Mouse (Mus musculus): ENCODE results near the gene Gm20388. TPM values are rescaled to one million over a fixed set of nuclear protein-coding genes. Genes with fewer than 3 reads are reported as not detected.

The Gm20388 gene
- polyA plus RNA-seq, 1 experiment from 2014 or later, result 1.4 TPM

GRCm38 (mm10) chr8:123758935-123759334, 3848.3 kb downstream of the Gm20388 start:
- no peak overlapping the region for H3K4me2 ChIP-seq (ENCODE audit: low read depth, low read length)
- 50% methylated on average over 1 of the region's 1 CpGs for WGBS (ENCODE audit: insufficient replicate concordance)

GRCm38 (mm10) chr8:123759933-123760332, 3849.3 kb downstream of the Gm20388 start:
- Histone ChIP-seq H3K4me3 (ENCODE audit: low read depth, low read length) (no peak overlapping the region), H3K36me3 (ENCODE audit: control insufficient read depth, insufficient read depth) (no peaks in the 10 kb centered on the region), H3K27ac (ENCODE audit: low read length) (no peak overlapping the region), H3K27me3 (ENCODE audit: control insufficient read depth, insufficient read depth, low read depth, low read length) (no peaks in the 10 kb centered on the region), H3K9ac (ENCODE audit: low read depth, low read length) (no peak overlapping the region), H3K4me1 (ENCODE audit: control insufficient read depth, low read depth, low read length) (peaks cover 5% of the 10 kb centered on the region), H3K9me3 (replicated peaks; ENCODE audit: control insufficient read depth, low read length) (no peaks in the 10 kb centered on the region), H3K4me2 (ENCODE audit: low read depth, low read length) (peak overlapping the region; percentile 24; the same call in 1 of the 2 replicates)
- no peak for ATAC-seq (ENCODE audit: low read depth)
- 23% methylated on average over 10 of the region's 10 CpGs for WGBS (ENCODE audit: insufficient replicate concordance)

More at GRCm38 (mm10) chr8:123758935-123759334, 3848.3 kb downstream of the Gm20388 start:
- no peak for ATAC-seq (ENCODE audit: low read depth)
- Histone ChIP-seq H3K27ac (ENCODE audit: low read length) (no peak overlapping the region), H3K4me3 (ENCODE audit: low read depth, low read length) (no peak overlapping the region), H3K4me1 (ENCODE audit: control insufficient read depth, low read depth, low read length) (peaks cover 5% of the 10 kb centered on the region), H3K27me3 (ENCODE audit: control insufficient read depth, insufficient read depth, low read depth, low read length) (no peaks in the 10 kb centered on the region; the same call in 1 of the 2 replicates), H3K36me3 (ENCODE audit: control insufficient read depth, insufficient read depth) (no peaks in the 10 kb centered on the region), H3K9me3 (replicated peaks; ENCODE audit: control insufficient read depth, low read length) (no peaks in the 10 kb centered on the region), H3K9ac (ENCODE audit: low read depth, low read length) (no peak overlapping the region)

- Histone ChIP-seq H3K4me3 (ENCODE audit: low read depth, low read length) (no peak overlapping the region), H3K27ac (ENCODE audit: low read length) (peak overlapping the region; percentile 34; the same call in 1 of the 2 replicates), H3K4me1 (ENCODE audit: control insufficient read depth, low read depth, low read length) (peaks cover 5% of the 10 kb centered on the region), H3K27me3 (ENCODE audit: control insufficient read depth, insufficient read depth, low read depth, low read length) (no peaks in the 10 kb centered on the region), H3K36me3 (ENCODE audit: control insufficient read depth, insufficient read depth) (no peaks in the 10 kb centered on the region), H3K4me2 (ENCODE audit: low read depth, low read length) (peak overlapping the region; percentile 24; the same call in 1 of the 2 replicates), H3K9me3 (replicated peaks; ENCODE audit: control insufficient read depth, low read length) (no peaks in the 10 kb centered on the region), H3K9ac (ENCODE audit: low read depth, low read length) (no peak overlapping the region)
- ATAC-seq (ENCODE audit: low read depth), result peak; percentile 63
- 56% methylated on average over 5 of the region's 5 CpGs for WGBS (ENCODE audit: insufficient replicate concordance)
Observed at GRCm38 (mm10) chr8:123760579-123760978, 3849.9 kb downstream of the Gm20388 start.

- WGBS (ENCODE audit: insufficient replicate concordance), result 45% methylated on average over 12 of the region's 12 CpGs
- ATAC-seq (ENCODE audit: low read depth), result peak; percentile 41
Observed at GRCm38 (mm10) chr8:123761266-123761882, 3850.7 kb downstream of the Gm20388 start.

GRCm38 (mm10) chr8:123761883-123762270, 3851.2 kb downstream of the Gm20388 start:
- 47% methylated on average over 4 of the region's 4 CpGs for WGBS (ENCODE audit: insufficient replicate concordance)
- no peak overlapping the region for H3K9ac ChIP-seq (ENCODE audit: low read depth, low read length)
- H3K9me3 ChIP-seq (replicated peaks; ENCODE audit: control insufficient read depth, low read length), result no peaks in the 10 kb centered on the region
- no peak for ATAC-seq (ENCODE audit: low read depth)
- H3K4me3 ChIP-seq (ENCODE audit: low read depth, low read length), result no peak overlapping the region
- no peak overlapping the region for H3K4me2 ChIP-seq (ENCODE audit: low read depth, low read length)
- H3K36me3 ChIP-seq (ENCODE audit: control insufficient read depth, insufficient read depth), result no peaks in the 10 kb centered on the region
- H3K4me1 ChIP-seq (ENCODE audit: control insufficient read depth, low read depth, low read length), result peaks cover 5% of the 10 kb centered on the region
- no peaks in the 10 kb centered on the region for H3K27me3 ChIP-seq (ENCODE audit: control insufficient read depth, insufficient read depth, low read depth, low read length)
- H3K27ac ChIP-seq (ENCODE audit: low read length), result no peak overlapping the region

More at GRCm38 (mm10) chr8:123761266-123761882, 3850.7 kb downstream of the Gm20388 start:
- Histone ChIP-seq H3K27ac (ENCODE audit: low read length) (peak overlapping the region; percentile 54), H3K4me3 (ENCODE audit: low read depth, low read length) (no peak overlapping the region), H3K4me1 (ENCODE audit: control insufficient read depth, low read depth, low read length) (peaks cover 5% of the 10 kb centered on the region), H3K9me3 (replicated peaks; ENCODE audit: control insufficient read depth, low read length) (no peaks in the 10 kb centered on the region), H3K9ac (ENCODE audit: low read depth, low read length) (no peak overlapping the region), H3K27me3 (ENCODE audit: control insufficient read depth, insufficient read depth, low read depth, low read length) (no peaks in the 10 kb centered on the region), H3K4me2 (ENCODE audit: low read depth, low read length) (no peak overlapping the region), H3K36me3 (ENCODE audit: control insufficient read depth, insufficient read depth) (no peaks in the 10 kb centered on the region)

- H3K9me3 ChIP-seq (replicated peaks; ENCODE audit: control insufficient read depth, low read length), result no peaks in the 10 kb centered on the region
- no peak overlapping the region for H3K4me3 ChIP-seq (ENCODE audit: low read depth, low read length)
- H3K27ac ChIP-seq (ENCODE audit: low read length), result no peak overlapping the region
- no peak overlapping the region for H3K4me2 ChIP-seq (ENCODE audit: low read depth, low read length)
- peaks cover 5% of the 10 kb centered on the region for H3K4me1 ChIP-seq (ENCODE audit: control insufficient read depth, low read depth, low read length)
- 42% methylated on average over 7 of the region's 7 CpGs for WGBS (ENCODE audit: insufficient replicate concordance)
- ATAC-seq (ENCODE audit: low read depth), result no peak
- no peaks in the 10 kb centered on the region for H3K36me3 ChIP-seq (ENCODE audit: control insufficient read depth, insufficient read depth)
- no peak overlapping the region for H3K9ac ChIP-seq (ENCODE audit: low read depth, low read length)
- H3K27me3 ChIP-seq (ENCODE audit: control insufficient read depth, insufficient read depth, low read depth, low read length), result no peaks in the 10 kb centered on the region
Observed at GRCm38 (mm10) chr8:123763355-123763754, 3852.7 kb downstream of the Gm20388 start.

- WGBS (ENCODE audit: insufficient replicate concordance), result 37% methylated on average over 4 of the region's 4 CpGs
- no peak overlapping the region for H3K4me3 ChIP-seq (ENCODE audit: low read depth, low read length)
Observed at GRCm38 (mm10) chr8:123764671-123765070, 3854.0 kb downstream of the Gm20388 start.

GRCm38 (mm10) chr8:123766516-123766915, 3855.9 kb downstream of the Gm20388 start:
- Histone ChIP-seq H3K4me1 (ENCODE audit: control insufficient read depth, low read depth, low read length) (peaks cover under 1% of the 10 kb centered on the region; the same call in 1 of the 2 replicates), H3K4me3 (ENCODE audit: low read depth, low read length) (no peak overlapping the region), H3K4me2 (ENCODE audit: low read depth, low read length) (no peak overlapping the region), H3K9ac (ENCODE audit: low read depth, low read length) (no peak overlapping the region), H3K27me3 (ENCODE audit: control insufficient read depth, insufficient read depth, low read depth, low read length) (no peaks in the 10 kb centered on the region), H3K36me3 (ENCODE audit: control insufficient read depth, insufficient read depth) (no peaks in the 10 kb centered on the region), H3K27ac (ENCODE audit: low read length) (no peak overlapping the region), H3K9me3 (replicated peaks; ENCODE audit: control insufficient read depth, low read length) (no peaks in the 10 kb centered on the region)
- 62% methylated on average over 4 of the region's 4 CpGs for WGBS (ENCODE audit: insufficient replicate concordance)
- ATAC-seq (ENCODE audit: low read depth), result no peak

More at GRCm38 (mm10) chr8:123764671-123765070, 3854.0 kb downstream of the Gm20388 start:
- no peaks in the 10 kb centered on the region for H3K9me3 ChIP-seq (replicated peaks; ENCODE audit: control insufficient read depth, low read length)
- peaks cover 5% of the 10 kb centered on the region for H3K4me1 ChIP-seq (ENCODE audit: control insufficient read depth, low read depth, low read length)
- no peak overlapping the region for H3K9ac ChIP-seq (ENCODE audit: low read depth, low read length)
- H3K36me3 ChIP-seq (ENCODE audit: control insufficient read depth, insufficient read depth), result no peaks in the 10 kb centered on the region
- H3K4me2 ChIP-seq (ENCODE audit: low read depth, low read length), result no peak overlapping the region
- no peaks in the 10 kb centered on the region for H3K27me3 ChIP-seq (ENCODE audit: control insufficient read depth, insufficient read depth, low read depth, low read length)
- ATAC-seq (ENCODE audit: low read depth), result no peak
- H3K27ac ChIP-seq (ENCODE audit: low read length), result no peak overlapping the region

GRCm38 (mm10) chr8:123767874-123768273, 3857.2 kb downstream of the Gm20388 start:
- H3K9ac ChIP-seq (ENCODE audit: low read depth, low read length), result no peak overlapping the region
- no peaks in the 10 kb centered on the region; the same call in 1 of the 2 replicates for H3K4me1 ChIP-seq (ENCODE audit: control insufficient read depth, low read depth, low read length)
- H3K4me3 ChIP-seq (ENCODE audit: low read depth, low read length), result no peak overlapping the region
- no peaks in the 10 kb centered on the region for H3K36me3 ChIP-seq (ENCODE audit: control insufficient read depth, insufficient read depth)
- H3K9me3 ChIP-seq (replicated peaks; ENCODE audit: control insufficient read depth, low read length), result no peaks in the 10 kb centered on the region
- no peak for ATAC-seq (ENCODE audit: low read depth)
- H3K27ac ChIP-seq (ENCODE audit: low read length), result no peak overlapping the region
- WGBS (ENCODE audit: insufficient replicate concordance), result 72% methylated on average over 8 of the region's 8 CpGs
- H3K27me3 ChIP-seq (ENCODE audit: control insufficient read depth, insufficient read depth, low read depth, low read length), result no peaks in the 10 kb centered on the region
- H3K4me2 ChIP-seq (ENCODE audit: low read depth, low read length), result no peak overlapping the region

All from liver, embryonic 16.5 days (tissue).